Mouse (Mus musculus): ENCODE measurements around the gene Rdh8. TPM values are rescaled to one million over a fixed set of nuclear protein-coding genes. Genes with fewer than 3 reads are reported as not detected.
A peak's percentile ranks its signal among the peaks of the same experiment; 100 is the strongest.

The Rdh8 gene
- polyA plus RNA-seq, 1 experiment = not detected

GRCm38 (mm10) chr9:20812537-20813271 is 5.6 kb upstream of the Rdh8 start:
- Histone ChIP-seq H3K4me1 (replicated peaks; ENCODE audit: control insufficient read depth, insufficient read depth, low read length) (no peaks in the 10 kb centered on the region), H3K27ac (ENCODE audit: control insufficient read depth, insufficient read depth, low read length) (no peak overlapping the region), H3K36me3 (ENCODE audit: control insufficient read depth, insufficient read depth, low read length) (no peaks in the 10 kb centered on the region), H3K4me3 (ENCODE audit: control insufficient read depth, insufficient read depth, low read length) (no peak overlapping the region), H3K27me3 (ENCODE audit: control insufficient read depth, insufficient read depth, low read length) (no peaks in the 10 kb centered on the region; the same call in 1 of the 2 replicates)
- DNase-seq = peak; percentile 9
- 18% methylated on average over 19 of the region's 19 CpGs for WGBS
- no peak for TF ChIP-seq POLR2A (IDR thresholded peaks at IDR 0.05; ENCODE audit: control insufficient read depth, extremely low read depth, insufficient read depth, low read length, poor library complexity)

DNA sequence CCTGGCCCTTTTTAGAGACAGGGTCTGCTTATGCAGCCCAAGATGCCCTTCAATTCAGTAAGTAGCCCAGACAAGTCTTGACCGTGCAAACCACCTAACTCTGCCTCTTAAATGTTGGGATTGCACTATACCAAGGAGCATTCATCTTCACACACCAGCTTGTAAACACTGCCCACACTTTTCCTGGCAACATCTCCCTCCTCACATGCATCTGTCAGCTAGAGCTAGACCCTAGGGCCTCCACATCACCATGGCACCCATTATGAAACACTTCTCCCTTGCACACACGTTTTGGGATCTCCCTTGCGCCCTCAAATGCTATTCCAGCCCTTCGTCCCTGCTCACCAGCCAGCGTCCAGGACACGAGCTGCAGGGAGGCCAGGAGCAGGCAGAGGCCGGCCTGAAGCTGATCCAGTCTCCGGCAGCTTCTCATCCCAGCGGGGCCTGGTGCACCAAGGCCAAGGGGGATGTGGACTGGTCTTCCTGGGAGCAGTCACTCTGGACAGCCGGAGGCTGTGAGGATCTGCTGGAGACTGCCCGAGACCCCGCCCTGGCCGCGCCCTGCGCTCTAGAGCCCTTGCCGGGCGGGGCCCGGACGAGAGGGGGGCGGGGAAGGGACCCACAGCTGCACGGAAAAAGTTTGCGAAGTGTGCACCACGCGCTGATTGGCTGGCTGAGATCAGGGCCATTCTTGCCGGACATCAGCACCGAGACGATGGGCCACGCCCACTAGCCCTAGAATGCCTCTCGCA is 3.6 kb upstream of the Rdh8 start, which contains the start of gene Col5a3:
Gene Col5a3, minus strand, starts transcription at position 547 of the 752 bp plus-strand sequence.
- Histone ChIP-seq H3K4me1 (replicated peaks; ENCODE audit: control insufficient read depth, insufficient read depth, low read length) (no peaks in the 10 kb centered on the region), H3K36me3 (ENCODE audit: control insufficient read depth, insufficient read depth, low read length) (no peaks in the 10 kb centered on the region), H3K4me3 (ENCODE audit: control insufficient read depth, insufficient read depth, low read length) (no peak within 1 kb of the TSS), H3K27me3 (ENCODE audit: control insufficient read depth, insufficient read depth, low read length) (no peaks in the 10 kb centered on the region; the same call in 1 of the 2 replicates), H3K27ac (ENCODE audit: control insufficient read depth, insufficient read depth, low read length) (no peak within 1 kb of the TSS)
- 12% methylated on average over 29 of the region's 29 CpGs for WGBS
- no peak for TF ChIP-seq POLR2A (IDR thresholded peaks at IDR 0.05; ENCODE audit: control insufficient read depth, extremely low read depth, insufficient read depth, low read length, poor library complexity)
- no peak for TF ChIP-seq CTCF (IDR thresholded peaks at IDR 0.05; ENCODE audit: borderline replicate concordance, control insufficient read depth, extremely low read depth, insufficient read depth, low read length, poor library complexity)
- no peak for DNase-seq

GRCm38 (mm10) chr9:20820001-20820400 is 1.7 kb downstream of the Rdh8 start:
- DNase-seq = no peak
- TF ChIP-seq CTCF (IDR thresholded peaks at IDR 0.05; ENCODE audit: borderline replicate concordance, control insufficient read depth, extremely low read depth, insufficient read depth, low read length, poor library complexity) (no peak), POLR2A (IDR thresholded peaks at IDR 0.05; ENCODE audit: control insufficient read depth, extremely low read depth, insufficient read depth, low read length, poor library complexity) (no peak)
- no peaks in the 10 kb centered on the region for H3K4me1 ChIP-seq (replicated peaks; ENCODE audit: control insufficient read depth, insufficient read depth, low read length)
- WGBS = 84% methylated on average over 5 of the region's 5 CpGs
- no peak overlapping the region for H3K27ac ChIP-seq (ENCODE audit: control insufficient read depth, insufficient read depth, low read length)
- no peaks in the 10 kb centered on the region for H3K36me3 ChIP-seq (ENCODE audit: control insufficient read depth, insufficient read depth, low read length)
- H3K27me3 ChIP-seq (ENCODE audit: control insufficient read depth, insufficient read depth, low read length) = no peaks in the 10 kb centered on the region
- H3K4me3 ChIP-seq (ENCODE audit: control insufficient read depth, insufficient read depth, low read length) = no peak overlapping the region

DNA sequence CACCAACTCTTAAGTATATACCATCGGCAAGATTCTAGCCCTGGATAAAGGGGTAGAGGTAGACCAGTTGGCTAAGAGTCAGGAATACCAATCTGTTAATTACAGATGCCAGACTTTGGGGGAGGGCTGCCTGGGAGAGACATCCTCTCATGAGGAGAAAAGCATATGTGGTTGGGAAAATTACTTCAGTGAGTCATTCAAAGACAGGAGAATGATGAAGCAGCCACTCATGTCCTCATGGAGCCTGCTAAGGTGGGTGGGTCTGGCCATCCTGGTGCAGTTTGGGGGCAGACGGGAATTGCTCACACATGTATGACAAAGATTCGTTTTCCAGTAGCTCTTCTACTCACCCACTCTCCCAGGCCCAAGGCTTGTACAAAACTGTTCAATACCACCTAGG is 4.5 kb downstream of the Rdh8 start:
- Histone ChIP-seq H3K27me3 (ENCODE audit: control insufficient read depth, insufficient read depth, low read length) (no peaks in the 10 kb centered on the region), H3K27ac (ENCODE audit: control insufficient read depth, insufficient read depth, low read length) (no peak overlapping the region), H3K36me3 (ENCODE audit: control insufficient read depth, insufficient read depth, low read length) (no peaks in the 10 kb centered on the region), H3K4me1 (replicated peaks; ENCODE audit: control insufficient read depth, insufficient read depth, low read length) (no peaks in the 10 kb centered on the region), H3K4me3 (ENCODE audit: control insufficient read depth, insufficient read depth, low read length) (no peak overlapping the region)
- no peak for DNase-seq
- TF ChIP-seq CTCF (IDR thresholded peaks at IDR 0.05; ENCODE audit: borderline replicate concordance, control insufficient read depth, extremely low read depth, insufficient read depth, low read length, poor library complexity) = no peak
- no peak for TF ChIP-seq POLR2A (IDR thresholded peaks at IDR 0.05; ENCODE audit: control insufficient read depth, extremely low read depth, insufficient read depth, low read length, poor library complexity)
- 94% methylated on average over 3 of the region's 3 CpGs for WGBS

- Histone ChIP-seq H3K4me1 (replicated peaks; ENCODE audit: control insufficient read depth, insufficient read depth, low read length) (no peaks in the 10 kb centered on the region), H3K27ac (ENCODE audit: control insufficient read depth, insufficient read depth, low read length) (no peak overlapping the region), H3K4me3 (ENCODE audit: control insufficient read depth, insufficient read depth, low read length) (no peak overlapping the region), H3K36me3 (ENCODE audit: control insufficient read depth, insufficient read depth, low read length) (no peaks in the 10 kb centered on the region), H3K27me3 (ENCODE audit: control insufficient read depth, insufficient read depth, low read length) (no peaks in the 10 kb centered on the region)
- TF ChIP-seq POLR2A (IDR thresholded peaks at IDR 0.05; ENCODE audit: control insufficient read depth, extremely low read depth, insufficient read depth, low read length, poor library complexity) (no peak), CTCF (IDR thresholded peaks at IDR 0.05; ENCODE audit: borderline replicate concordance, control insufficient read depth, extremely low read depth, insufficient read depth, low read length, poor library complexity) (no peak)
- DNase-seq = no peak
- WGBS = 76% methylated on average over 5 of the region's 5 CpGs
Observed at GRCm38 (mm10) chr9:20825781-20826180, 7.5 kb downstream of the Rdh8 start.

GRCm38 (mm10) chr9:20828127-20828526 is 9.8 kb downstream of the Rdh8 start:
- Histone ChIP-seq H3K27me3 (ENCODE audit: control insufficient read depth, insufficient read depth, low read length) (no peaks in the 10 kb centered on the region), H3K4me3 (ENCODE audit: control insufficient read depth, insufficient read depth, low read length) (no peak overlapping the region), H3K4me1 (replicated peaks; ENCODE audit: control insufficient read depth, insufficient read depth, low read length) (no peaks in the 10 kb centered on the region), H3K36me3 (ENCODE audit: control insufficient read depth, insufficient read depth, low read length) (no peaks in the 10 kb centered on the region), H3K27ac (ENCODE audit: control insufficient read depth, insufficient read depth, low read length) (no peak overlapping the region)
- TF ChIP-seq POLR2A (IDR thresholded peaks at IDR 0.05; ENCODE audit: control insufficient read depth, extremely low read depth, insufficient read depth, low read length, poor library complexity) = no peak
- no peak for TF ChIP-seq CTCF (IDR thresholded peaks at IDR 0.05; ENCODE audit: borderline replicate concordance, control insufficient read depth, extremely low read depth, insufficient read depth, low read length, poor library complexity)
- WGBS = 90% methylated on average over 1 of the region's 1 CpGs
- no peak for DNase-seq
